Mouse (Mus musculus): ENCODE results near the gene Gm4216. TPM values are rescaled to one million over a fixed set of nuclear protein-coding genes. Genes with fewer than 3 reads are reported as not detected.
"Not testable (repeated sequence)": the region's sequence is repeated elsewhere in the genome, so short reads cannot be mapped to it uniquely, and the experiment has no call there.

Gene Gm4216
- not detected in 2 replicates for polyA plus RNA-seq (2014; fragmentation: Nextera tagmentation; extraction: Ambion mirVana)

DNA sequence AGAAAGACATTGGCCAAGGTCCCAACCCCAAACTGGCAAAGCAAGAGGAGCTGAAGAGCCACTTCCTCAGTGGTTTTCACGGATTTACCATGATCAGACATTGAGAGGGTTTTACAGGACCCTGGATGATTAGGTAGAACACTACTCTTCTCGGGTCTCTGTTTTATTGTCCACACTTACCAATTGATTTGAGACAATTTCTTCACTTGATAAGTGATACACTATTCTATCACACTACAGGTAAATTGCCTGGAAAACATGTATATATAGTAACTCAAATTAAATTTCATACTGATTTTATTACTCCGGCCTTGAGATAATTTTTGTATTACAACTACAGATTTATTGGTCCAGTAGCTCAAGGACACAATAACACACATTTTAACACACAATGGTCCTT, at the start of gene Gm4216:
Gene Gm4216 (minus strand): TSS at position 101 of the 400 bp plus-strand sequence.
- DNase-seq (ENCODE audit: low spot score); H3K27ac ChIP-seq (ENCODE audit: low read depth, low read length); H3K4me1 ChIP-seq (replicated peaks; ENCODE audit: control insufficient read depth, insufficient read depth, low read length); ATAC-seq (ENCODE audit: low FRiP score); H3K36me3 ChIP-seq (ENCODE audit: control insufficient read depth, insufficient read depth, low read length); H3K4me3 ChIP-seq (ENCODE audit: low read depth, low read length); H3K27me3 ChIP-seq (ENCODE audit: control insufficient read depth, insufficient read depth, low read length); H3K9me3 ChIP-seq (ENCODE audit: control insufficient read depth, low read length); H3K4me2 ChIP-seq (replicated peaks; ENCODE audit: low read depth, low read length); H3K9ac ChIP-seq (ENCODE audit: low read depth, low read length): not testable (repeated sequence)
- no CpG with 5 or more reads among the region's 3 CpGs for WGBS

DNA sequence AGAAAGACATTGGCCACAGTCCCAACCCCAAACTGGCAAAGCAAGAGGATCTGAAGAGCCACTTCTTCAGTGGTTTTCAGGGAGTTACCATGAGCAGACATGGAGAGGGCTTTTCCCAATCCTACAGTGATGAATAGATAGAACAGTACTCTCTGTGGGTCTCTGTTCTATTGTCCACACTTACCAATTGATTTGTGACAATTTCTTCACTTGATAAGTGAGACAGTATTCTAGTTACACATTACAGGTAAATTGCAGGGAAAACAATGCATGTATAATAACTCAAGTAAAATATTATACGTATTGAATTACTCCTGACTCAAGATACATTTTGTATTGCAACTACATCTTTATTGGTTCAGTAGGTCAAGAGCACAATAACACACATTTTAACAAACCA, 47.6 kb upstream of the Gm4216 start, which contains the start of gene Gm8720:
Gene Gm8720 (minus strand): TSS at position 101 of the 400 bp plus-strand sequence.
- not testable (repeated sequence) for H3K27me3 ChIP-seq (ENCODE audit: control insufficient read depth, insufficient read depth, low read length); H3K27ac ChIP-seq (ENCODE audit: low read depth, low read length); H3K9me3 ChIP-seq (ENCODE audit: control insufficient read depth, low read length); DNase-seq (ENCODE audit: low spot score); H3K36me3 ChIP-seq (ENCODE audit: control insufficient read depth, insufficient read depth, low read length); ATAC-seq (ENCODE audit: low FRiP score); H3K9ac ChIP-seq (ENCODE audit: low read depth, low read length); H3K4me1 ChIP-seq (replicated peaks; ENCODE audit: control insufficient read depth, insufficient read depth, low read length); H3K4me3 ChIP-seq (ENCODE audit: low read depth, low read length); H3K4me2 ChIP-seq (replicated peaks; ENCODE audit: low read depth, low read length)
- no CpG with 5 or more reads among the region's 1 CpGs for WGBS

DNA sequence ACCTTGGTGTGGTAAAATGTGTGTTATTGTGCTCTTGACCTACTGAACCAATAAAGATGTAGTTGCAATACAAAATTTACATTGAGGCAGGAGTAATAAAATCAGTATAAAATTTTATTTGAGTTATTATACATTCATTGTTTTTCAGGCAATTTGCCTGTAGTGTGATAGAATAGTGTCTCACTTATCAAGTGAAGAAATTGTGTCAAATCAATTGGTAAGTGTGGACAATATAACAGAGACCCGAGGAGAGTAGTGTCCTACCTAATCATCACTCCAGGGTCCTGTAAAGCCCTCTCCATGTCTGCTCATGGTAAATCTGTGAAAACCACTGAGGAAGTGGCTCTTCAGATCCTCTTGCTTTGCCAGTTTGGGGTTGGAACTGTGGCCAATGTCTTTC, 35.5 kb upstream of the Gm4216 start, which contains the start of gene Vmn1r163:
Gene Vmn1r163 (plus strand): TSS at position 301 of the 400 bp plus-strand sequence.
- not testable (repeated sequence) for H3K9me3 ChIP-seq (ENCODE audit: control insufficient read depth, low read length); H3K27ac ChIP-seq (ENCODE audit: low read depth, low read length); H3K9ac ChIP-seq (ENCODE audit: low read depth, low read length); ATAC-seq (ENCODE audit: low FRiP score); H3K4me3 ChIP-seq (ENCODE audit: low read depth, low read length); H3K27me3 ChIP-seq (ENCODE audit: control insufficient read depth, insufficient read depth, low read length); H3K4me2 ChIP-seq (replicated peaks; ENCODE audit: low read depth, low read length); DNase-seq (ENCODE audit: low spot score); H3K4me1 ChIP-seq (replicated peaks; ENCODE audit: control insufficient read depth, insufficient read depth, low read length); H3K36me3 ChIP-seq (ENCODE audit: control insufficient read depth, insufficient read depth, low read length)
- WGBS: no CpG with 5 or more reads among the region's 1 CpGs

DNA sequence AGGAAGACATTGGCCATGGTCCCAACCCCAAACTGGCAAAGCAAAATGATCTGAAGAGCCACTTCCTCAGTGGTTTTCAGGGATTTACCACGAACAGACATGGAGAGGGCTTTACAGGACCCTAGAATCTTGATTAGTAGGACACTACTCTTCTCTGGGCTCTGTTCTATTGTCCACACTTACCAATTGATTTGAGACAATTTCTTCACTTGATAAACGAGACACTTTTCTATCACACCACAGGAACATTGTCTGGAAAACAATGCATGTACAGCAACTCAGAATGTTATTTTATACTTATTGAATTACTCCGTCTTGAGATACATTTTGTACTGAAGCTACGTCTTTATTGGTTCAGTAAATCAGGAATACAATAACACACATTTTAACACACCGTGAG, 35.1 kb downstream of the Gm4216 start, which contains the start of gene Gm4214:
Gene Gm4214 (minus strand): TSS at position 101 of the 400 bp plus-strand sequence.
- not testable (repeated sequence) for H3K9me3 ChIP-seq (ENCODE audit: control insufficient read depth, low read length); H3K4me3 ChIP-seq (ENCODE audit: low read depth, low read length); H3K4me1 ChIP-seq (replicated peaks; ENCODE audit: control insufficient read depth, insufficient read depth, low read length); ATAC-seq (ENCODE audit: low FRiP score); H3K27me3 ChIP-seq (ENCODE audit: control insufficient read depth, insufficient read depth, low read length); H3K27ac ChIP-seq (ENCODE audit: low read depth, low read length); DNase-seq (ENCODE audit: low spot score); H3K36me3 ChIP-seq (ENCODE audit: control insufficient read depth, insufficient read depth, low read length); H3K9ac ChIP-seq (ENCODE audit: low read depth, low read length); H3K4me2 ChIP-seq (replicated peaks; ENCODE audit: low read depth, low read length)
- no CpG with 5 or more reads among the region's 5 CpGs for WGBS

Other genes with a start within 250 kb of the Gm4216 start
- gene Vmn1r158, start 229.1 kb downstream of the Gm4216 start, polyA plus RNA-seq (2014; fragmentation: Nextera tagmentation; extraction: Ambion mirVana): not detected in 2 replicates
- gene Vmn1r159, start 176.3 kb downstream of the Gm4216 start, polyA plus RNA-seq (2014; fragmentation: Nextera tagmentation; extraction: Ambion mirVana): not detected in 2 replicates
- gene Vmn1r160, start 148.7 kb downstream of the Gm4216 start, polyA plus RNA-seq (2014; fragmentation: Nextera tagmentation; extraction: Ambion mirVana): not detected in 2 replicates
- gene Gm4214, start 35.2 kb downstream of the Gm4216 start, polyA plus RNA-seq (2014; fragmentation: Nextera tagmentation; extraction: Ambion mirVana): not detected in 2 replicates
- not detected in 2 replicates for gene Vmn1r163, start 35.6 kb upstream of the Gm4216 start, polyA plus RNA-seq (2014; fragmentation: Nextera tagmentation; extraction: Ambion mirVana)
- gene Gm8720, start 47.5 kb upstream of the Gm4216 start, polyA plus RNA-seq (2014; fragmentation: Nextera tagmentation; extraction: Ambion mirVana): not detected in 2 replicates
- not detected in 2 replicates for gene Gm10662, start 124.6 kb upstream of the Gm4216 start, polyA plus RNA-seq (2014; fragmentation: Nextera tagmentation; extraction: Ambion mirVana)
- gene Vmn1r165, start 197.4 kb upstream of the Gm4216 start, polyA plus RNA-seq (2014; fragmentation: Nextera tagmentation; extraction: Ambion mirVana): not detected in 2 replicates
- gene Vmn1r166, start 231.8 kb upstream of the Gm4216 start, polyA plus RNA-seq (2014; fragmentation: Nextera tagmentation; extraction: Ambion mirVana): not detected in 2 replicates